Mouse (Mus musculus): ENCODE data around the gene Aoah.
A peak's percentile ranks its signal among the peaks of the same experiment; 100 is the strongest.

The Aoah gene

GRCm38 (mm10) chr13:20916698-20917511, 123.0 kb downstream of the Aoah start:
- DNase-seq, result no peak

GRCm38 (mm10) chr13:20920401-20920800, 126.5 kb downstream of the Aoah start:
- DNase-seq, result no peak

GRCm38 (mm10) chr13:20936016-20936415, 142.1 kb downstream of the Aoah start:
- DNase-seq, result no peak

- DNase-seq, result peak; percentile 77
Measured at GRCm38 (mm10) chr13:20937452-20937851, 143.5 kb downstream of the Aoah start.

GRCm38 (mm10) chr13:20939099-20939498, 145.2 kb downstream of the Aoah start:
- DNase-seq, result no peak

GRCm38 (mm10) chr13:20940389-20940788, 146.5 kb downstream of the Aoah start:
- DNase-seq, result peak; percentile 57

- no peak for DNase-seq
Measured at GRCm38 (mm10) chr13:20941707-20942106, 147.8 kb downstream of the Aoah start.

GRCm38 (mm10) chr13:20963086-20963485, 169.2 kb downstream of the Aoah start:
- DNase-seq, result no peak

- DNase-seq, result no peak
Measured at GRCm38 (mm10) chr13:20981234-20982230, 187.6 kb downstream of the Aoah start.

- DNase-seq, result no peak
Measured at GRCm38 (mm10) chr13:20985510-20985909, 191.6 kb downstream of the Aoah start.

GRCm38 (mm10) chr13:20985961-20986360, 192.0 kb downstream of the Aoah start:
- no peak for DNase-seq

GRCm38 (mm10) chr13:21005238-21005637, 211.3 kb downstream of the Aoah start:
- DNase-seq, result no peak

GRCm38 (mm10) chr13:21005642-21006320, 211.9 kb downstream of the Aoah start:
- DNase-seq, result no peak

GRCm38 (mm10) chr13:21006321-21006653, 212.4 kb downstream of the Aoah start:
- no peak for DNase-seq

GRCm38 (mm10) chr13:21013659-21014058, 219.7 kb downstream of the Aoah start:
- DNase-seq, result no peak

GRCm38 (mm10) chr13:21024831-21025230, 230.9 kb downstream of the Aoah start:
- no peak for DNase-seq

- DNase-seq, result no peak
Measured at GRCm38 (mm10) chr13:21033176-21033575, 239.3 kb downstream of the Aoah start.

GRCm38 (mm10) chr13:21035011-21035410, 241.1 kb downstream of the Aoah start:
- DNase-seq, result no peak

- DNase-seq, result no peak
Measured at GRCm38 (mm10) chr13:21035981-21036380, 242.1 kb downstream of the Aoah start.

- no peak for DNase-seq
Measured at GRCm38 (mm10) chr13:21040589-21041199, 246.8 kb downstream of the Aoah start.

GRCm38 (mm10) chr13:21050118-21050517, 256.2 kb downstream of the Aoah start:
- no peak for DNase-seq

- DNase-seq, result no peak
Measured at GRCm38 (mm10) chr13:21066021-21066420, 272.1 kb downstream of the Aoah start.

GRCm38 (mm10) chr13:21074847-21075246, 280.9 kb downstream of the Aoah start, which contains the start of gene Olfr1370:
Olfr1370 (minus strand) TSS chr13:21074947.
- DNase-seq, result no peak
